Mouse (Mus musculus) heart, adult 18-20 months (tissue): Measurements from ENCODE around the gene Robo1. TPM values are rescaled to one million over a fixed set of nuclear protein-coding genes. Genes with fewer than 3 reads are reported as not detected.
"Not testable (repeated sequence)": the region's sequence is repeated elsewhere in the genome, so short reads cannot be mapped to it uniquely, and the experiment has no call there.

Experiments used
- DNase-seq, 2 experiments: peaks; one replicate each; pipeline ENCODE4 v3.0.0; 2021 to 2022; ENCODE audit warnings: mixed read lengths in 1 of 2
- total RNA-seq, 2 experiments: library from RNA; stranded (reverse); gene quantifications; 2 replicates each; pipeline ENCODE4 v1.2.3; 2021

Gene Robo1
- total RNA-seq, 2 experiments from 2014 or later: 0.79 to 1.6 TPM

DNA sequence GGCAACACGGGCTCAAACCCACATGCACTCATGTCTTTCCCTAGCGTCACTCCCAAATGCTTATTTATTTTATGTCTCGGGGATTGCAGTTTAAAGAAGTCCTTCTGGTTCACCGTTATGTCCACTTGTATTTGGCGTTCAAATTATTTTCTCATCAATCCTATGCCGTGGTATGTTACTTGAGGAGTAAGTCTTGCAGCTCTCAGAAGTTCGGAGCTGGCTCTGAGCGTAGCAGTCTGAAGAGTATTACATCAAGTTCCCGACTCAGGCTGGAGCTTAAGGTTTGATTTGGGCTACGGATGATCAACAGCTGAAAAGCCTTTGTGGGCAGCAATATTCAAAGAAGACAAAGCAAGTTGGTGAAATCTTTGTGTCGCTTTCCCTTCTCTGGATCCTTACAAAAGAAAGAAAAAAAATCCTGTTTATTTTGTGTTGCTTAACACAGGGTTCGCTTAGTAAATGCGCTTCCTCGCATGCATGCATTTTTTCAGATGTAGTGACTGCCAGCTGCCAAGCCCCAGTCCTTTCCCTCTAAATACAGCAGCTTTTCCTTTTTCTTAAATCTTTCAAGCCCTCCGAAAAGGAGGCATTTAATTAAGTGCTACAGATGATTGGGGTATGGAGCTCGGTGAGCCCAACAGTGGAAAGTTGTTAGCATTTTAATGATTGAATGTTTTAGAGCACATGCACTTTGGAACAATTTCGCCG lies 136.5 kb downstream of the Robo1 start:
- DNase-seq: no peak

DNA sequence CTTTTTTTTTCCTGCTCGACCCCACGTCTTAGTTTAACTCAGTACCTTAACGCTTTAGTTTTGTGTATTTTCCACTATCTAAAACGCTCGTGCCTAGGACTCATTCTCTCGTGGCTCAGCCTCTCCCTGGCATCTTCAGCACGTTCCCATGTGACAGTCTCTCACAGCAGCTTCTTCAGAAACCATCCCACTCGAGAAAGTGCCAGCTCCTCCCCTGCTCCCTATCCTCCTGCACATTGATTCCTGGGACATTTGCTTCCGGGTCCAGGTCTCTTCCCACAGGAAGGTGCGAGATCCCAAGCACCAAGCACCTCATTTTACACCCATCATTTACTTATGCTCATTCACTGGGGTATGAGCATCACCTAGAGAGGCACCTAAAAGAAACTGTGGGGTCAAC lies 150.0 kb downstream of the Robo1 start:
- DNase-seq: no peak

DNA sequence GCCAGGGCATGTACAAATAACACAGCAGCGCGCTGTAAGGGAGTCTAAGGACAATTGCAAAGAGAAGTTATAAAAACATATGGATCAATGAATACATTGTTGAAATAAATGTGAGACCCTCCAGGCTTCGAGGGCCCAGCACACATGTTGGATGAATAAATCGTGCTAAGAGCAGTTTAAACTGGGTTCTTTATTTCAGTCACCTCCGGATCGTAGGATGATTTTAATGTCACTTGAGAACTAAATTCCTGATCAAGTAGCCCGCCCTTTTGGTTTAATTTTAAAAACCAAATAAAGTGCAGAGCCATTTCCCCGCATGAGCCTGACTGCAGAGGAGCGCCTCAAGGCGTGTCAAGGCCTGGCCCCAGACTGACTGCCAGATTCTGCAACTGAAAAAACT lies 150.5 kb downstream of the Robo1 start:
- DNase-seq: no peak

DNA sequence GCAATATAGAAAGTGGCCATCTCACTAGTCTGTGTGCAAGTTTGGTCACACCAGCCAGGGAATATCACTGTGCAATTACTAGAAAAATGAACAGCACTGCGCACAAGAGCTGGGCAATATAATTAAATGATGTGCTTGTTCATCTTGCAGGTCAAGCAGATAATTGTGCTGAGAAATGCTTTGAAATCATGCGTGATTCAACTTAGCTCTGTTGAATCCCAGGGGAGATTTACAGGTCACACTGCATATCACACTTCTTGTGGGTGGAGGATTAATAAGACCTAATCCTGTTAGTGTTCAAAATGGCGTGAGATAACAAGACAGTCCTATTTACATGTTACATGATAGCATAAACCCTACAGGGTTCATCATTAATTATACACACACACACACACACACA lies 157.6 kb downstream of the Robo1 start:
- DNase-seq: no peak

DNA sequence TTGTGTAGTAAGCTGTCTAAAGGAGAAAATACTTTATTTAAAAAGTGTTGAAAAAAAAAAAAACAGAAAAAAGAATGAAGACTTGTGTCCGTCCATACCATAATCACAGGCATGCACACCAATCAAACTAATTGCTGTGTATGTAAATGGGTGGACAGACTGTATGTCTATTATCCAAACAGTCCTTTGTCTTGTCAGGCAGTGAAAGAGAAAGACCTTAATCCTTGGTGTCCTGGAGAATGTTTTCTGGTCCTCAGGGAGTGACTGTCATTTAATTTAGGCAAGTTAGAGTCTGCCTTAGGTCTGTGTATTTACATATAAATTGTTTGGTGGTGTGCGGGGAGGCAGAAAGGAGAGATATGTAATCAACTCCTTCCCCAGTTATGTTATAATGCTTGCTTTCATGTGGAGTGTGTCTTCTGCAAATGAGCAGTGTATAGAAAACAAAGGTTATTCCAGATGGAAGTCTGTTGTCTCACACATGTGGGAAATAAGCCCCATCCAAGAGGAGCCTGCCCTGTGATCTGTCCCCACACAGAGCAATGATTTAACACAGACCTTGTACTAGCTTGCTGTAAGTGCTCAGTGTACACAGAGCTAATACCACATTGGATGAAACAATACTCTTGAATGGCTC lies 162.0 kb downstream of the Robo1 start:
- no peak for DNase-seq

DNA sequence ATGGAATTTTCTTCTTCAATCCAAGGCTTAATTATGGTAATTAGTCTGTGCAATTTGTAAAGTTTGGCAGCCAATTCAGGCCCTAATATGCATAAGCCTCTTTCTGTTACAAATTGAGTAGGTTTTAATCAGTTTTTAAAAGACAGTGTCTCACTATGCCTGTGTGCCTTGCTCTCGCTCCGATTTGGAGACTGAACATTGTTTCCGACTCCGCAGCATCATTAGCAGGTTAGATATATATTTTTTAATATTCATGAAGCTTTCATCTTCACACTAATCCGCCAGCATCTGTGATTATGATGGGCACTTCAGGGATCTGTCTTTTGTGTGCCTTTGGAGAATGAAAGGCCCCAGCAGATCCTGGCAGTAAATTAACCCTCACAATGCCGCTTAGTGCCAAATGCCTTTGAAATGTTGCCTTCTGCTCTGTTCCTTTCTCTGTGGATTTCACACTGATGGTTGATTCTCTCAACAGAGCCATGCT lies 202.7 kb downstream of the Robo1 start:
- no peak for DNase-seq

DNA sequence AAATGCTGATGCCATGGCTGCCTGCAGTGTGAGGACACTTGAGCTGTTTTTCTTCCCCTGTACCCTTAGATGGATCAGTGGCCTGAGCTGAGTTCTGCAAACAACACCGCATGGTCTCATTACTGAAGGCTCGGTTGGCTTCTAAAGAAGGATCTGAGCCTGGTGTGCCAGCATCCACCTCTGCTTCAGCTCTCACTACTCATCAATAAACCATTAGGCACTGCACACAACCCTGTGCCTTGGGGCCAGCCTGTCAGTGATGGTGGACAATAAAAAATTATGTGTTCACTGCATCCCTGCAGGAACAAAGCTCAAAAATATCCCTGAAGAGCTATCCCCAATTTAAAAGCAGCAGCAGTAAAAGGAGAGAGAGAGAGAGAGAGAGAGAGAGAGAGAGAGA lies 223.2 kb downstream of the Robo1 start:
- DNase-seq: no peak

DNA sequence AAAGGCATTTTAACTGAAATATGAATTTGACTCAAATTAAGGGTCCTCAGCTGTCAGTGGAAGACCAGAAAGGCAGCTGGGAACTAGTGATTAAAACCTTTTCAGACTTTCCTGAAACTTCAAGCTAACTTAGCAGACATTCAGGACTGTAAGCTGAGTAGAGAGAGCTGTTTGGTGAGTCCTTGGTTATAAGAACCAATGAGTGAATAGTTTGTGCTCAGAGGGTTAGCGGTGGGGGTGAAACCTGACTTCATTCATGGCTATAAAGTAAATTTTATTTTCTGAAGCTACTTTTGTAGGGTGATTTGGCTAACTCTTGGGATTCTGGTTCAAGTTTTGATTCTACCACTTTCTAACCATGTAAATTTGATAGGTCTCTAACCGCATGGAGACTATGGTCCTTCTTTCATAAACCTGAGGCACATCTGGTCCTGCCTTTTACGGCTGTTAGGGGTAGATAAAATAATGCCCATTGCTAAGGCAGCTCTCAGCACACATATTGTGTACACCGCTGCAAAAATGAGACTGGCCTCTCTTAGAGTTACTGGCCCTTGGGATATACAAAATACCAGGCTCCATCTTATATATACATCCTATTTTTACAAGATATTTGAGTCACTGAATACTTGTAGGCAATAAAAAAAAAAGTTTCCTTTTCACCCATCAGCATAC lies 225.9 kb downstream of the Robo1 start:
- DNase-seq: no peak

DNA sequence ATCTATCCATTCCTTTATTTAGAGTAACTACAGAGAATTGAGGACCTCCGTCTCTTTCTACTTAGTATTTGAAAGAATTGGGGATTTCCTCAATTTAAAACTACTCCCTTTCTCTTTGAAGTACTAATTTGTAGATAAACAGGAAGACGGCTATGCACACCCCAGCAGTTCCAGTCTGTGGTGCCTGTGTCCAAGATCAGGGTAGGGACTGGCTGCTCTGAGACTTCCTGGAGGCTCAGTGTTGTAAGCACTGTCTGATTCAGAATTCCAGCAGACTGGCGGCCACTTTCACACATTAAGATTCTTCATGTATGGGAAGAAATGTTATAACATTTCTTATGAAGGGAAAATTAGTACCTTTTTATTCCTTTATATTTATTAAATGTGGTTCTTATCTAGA lies 230.1 kb downstream of the Robo1 start:
- no peak for DNase-seq

DNA sequence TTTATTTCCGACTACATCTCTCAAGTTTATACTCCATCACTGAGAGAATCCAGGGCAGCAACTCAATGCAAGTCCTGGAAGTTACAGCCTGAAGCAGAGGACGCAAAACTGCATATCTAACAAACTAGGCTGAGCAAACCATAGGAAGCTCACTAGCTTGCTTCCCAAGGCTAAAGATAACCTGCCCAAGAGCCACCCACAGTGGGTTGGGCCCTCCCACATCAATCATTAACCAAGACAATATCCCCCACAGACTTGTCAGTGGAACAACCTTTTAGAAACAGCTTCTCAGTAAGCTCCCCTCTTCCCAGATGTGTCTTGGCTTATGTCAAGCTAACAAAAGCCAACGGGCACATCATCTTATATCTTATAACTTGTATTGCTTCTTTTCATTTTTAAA lies 235.8 kb downstream of the Robo1 start:
- no peak for DNase-seq

DNA sequence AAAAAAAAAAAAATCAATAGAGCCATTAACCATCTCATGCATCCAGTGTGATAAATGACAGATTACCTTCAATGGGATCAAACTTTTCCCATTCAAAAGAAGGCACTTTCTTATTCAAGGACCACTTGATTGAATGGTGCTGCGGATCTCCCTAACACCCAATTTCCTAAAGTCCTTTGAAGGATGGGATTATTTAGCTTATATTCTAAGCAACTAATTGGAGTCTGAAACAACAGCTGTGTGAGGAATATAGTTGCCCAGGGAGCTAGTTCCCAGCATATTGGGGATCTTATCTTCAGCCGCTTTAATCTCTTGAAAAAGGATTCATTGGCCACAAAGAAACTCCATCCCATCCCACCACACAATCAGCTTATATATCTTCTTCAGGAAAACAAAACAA lies 236.8 kb downstream of the Robo1 start:
- no peak for DNase-seq

DNA sequence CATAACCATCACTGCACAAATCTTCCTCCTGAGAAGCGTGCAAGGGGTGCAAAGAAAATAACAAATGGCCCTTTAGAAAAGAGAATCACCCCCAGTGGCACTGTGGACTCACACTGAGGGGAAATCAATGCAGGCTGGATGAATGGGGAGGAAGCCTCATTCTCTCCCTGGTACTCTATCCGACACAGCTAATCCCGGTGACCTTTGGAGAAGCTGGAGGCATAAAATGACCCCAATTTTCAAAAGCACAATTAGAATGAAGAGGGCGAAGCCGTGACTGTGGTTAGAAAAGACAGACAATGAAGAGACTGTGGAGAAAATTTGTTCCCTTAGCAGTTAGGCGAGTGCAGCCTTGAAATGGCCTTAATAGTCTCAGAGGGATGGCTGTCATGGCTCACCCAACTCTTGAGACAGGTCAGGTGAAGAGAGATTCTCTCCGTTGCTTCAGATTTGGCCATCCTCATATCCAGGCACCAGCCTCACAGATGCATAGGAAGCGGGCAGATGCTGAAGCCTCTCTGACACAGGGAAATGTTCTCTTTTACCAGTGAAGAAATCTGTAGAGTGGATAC lies 243.7 kb downstream of the Robo1 start:
- no peak for DNase-seq

DNA sequence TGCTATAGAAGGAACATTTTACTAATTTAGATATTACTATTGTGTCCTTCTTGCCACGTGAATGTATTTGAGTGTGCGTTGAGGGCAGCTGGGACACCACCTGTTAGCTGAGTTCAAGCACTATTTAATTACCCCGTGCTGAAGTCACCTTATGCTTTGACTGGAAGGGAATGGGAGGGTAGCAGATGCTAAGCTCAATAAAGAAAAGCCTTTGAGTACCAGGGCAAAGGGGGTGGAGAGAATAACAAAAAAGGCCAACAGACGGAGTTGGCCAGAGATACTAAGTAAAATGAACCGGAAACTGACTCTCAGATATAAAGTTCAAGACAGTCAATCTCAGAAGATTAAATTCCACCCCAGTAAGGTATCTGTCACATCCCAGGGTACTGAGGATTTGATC lies 245.6 kb downstream of the Robo1 start:
- no peak for DNase-seq

DNA sequence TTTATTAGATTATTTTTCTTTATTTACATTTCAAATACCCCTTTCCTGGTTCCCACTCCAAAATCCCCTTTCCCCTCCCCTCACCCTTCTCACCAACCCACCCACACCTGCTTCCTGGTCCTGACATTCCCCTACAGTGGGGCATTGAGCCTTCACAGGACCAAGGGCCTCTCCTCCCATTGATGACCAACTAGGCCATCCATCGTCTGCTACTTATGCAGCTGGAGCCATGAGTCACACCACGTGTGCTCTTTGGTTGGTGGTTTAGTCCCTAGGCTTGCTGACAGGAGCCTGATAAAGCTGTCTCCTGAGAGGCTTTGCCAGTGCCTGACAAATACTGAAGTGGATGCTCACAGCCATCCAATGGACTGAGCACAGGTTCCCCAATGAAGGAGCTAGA lies 254.0 kb downstream of the Robo1 start:
- DNase-seq: not testable (repeated sequence)

DNA sequence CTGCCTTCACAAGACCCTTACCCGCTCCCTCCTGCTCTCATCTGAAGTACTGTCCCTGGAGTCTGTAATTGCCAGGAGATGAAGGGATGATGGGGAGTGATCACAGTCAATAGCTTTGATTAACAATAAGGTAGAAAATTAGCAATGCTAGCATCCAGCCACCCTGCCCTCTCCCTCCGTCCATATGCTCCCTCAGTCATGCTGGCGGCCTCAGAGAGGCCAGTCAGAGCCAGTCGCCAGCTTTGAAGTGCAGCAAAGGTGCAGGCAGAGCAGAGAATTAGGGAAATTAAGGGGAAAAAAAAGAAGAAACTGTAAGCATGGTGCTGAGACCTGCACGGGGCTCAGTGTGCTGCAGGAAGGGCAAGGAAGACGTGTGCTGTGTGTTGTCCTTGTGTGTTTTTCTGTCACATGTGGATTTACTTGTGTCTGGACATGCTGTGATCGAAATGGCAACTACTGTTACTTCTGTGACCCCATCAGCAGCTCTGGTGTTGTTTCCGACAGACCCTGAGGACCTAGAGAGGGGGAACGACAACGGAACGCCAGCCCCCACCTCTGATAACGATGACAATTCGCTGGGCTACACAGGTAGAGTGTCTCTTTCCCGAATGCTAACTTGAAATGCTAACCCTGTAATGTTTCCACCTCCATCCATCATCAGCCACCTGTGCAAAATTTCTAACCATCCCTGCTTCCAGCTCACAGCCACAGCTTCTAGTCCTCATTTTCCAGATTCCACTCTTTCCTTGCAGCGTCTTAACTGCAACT lies 255.3 kb downstream of the Robo1 start:
- no peak for DNase-seq

DNA sequence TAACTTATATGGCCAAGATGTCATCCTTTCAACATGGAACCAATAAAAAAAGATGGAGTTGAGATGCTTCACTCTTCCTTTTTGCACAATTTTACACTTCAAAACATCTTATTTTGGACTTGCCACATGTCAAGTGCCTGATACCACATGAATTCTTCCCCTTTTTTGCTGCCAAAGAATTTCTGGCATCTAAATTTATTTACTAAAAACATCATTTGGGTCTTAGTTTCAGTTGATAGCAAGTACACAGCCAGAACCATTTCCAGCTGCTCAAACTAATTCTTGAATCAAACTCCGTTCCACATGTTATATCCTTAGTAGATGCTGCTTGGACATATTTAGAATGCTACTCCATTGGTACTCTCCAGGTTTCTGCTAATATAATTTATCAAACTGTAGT lies 267.1 kb downstream of the Robo1 start:
- DNase-seq: no peak

DNA sequence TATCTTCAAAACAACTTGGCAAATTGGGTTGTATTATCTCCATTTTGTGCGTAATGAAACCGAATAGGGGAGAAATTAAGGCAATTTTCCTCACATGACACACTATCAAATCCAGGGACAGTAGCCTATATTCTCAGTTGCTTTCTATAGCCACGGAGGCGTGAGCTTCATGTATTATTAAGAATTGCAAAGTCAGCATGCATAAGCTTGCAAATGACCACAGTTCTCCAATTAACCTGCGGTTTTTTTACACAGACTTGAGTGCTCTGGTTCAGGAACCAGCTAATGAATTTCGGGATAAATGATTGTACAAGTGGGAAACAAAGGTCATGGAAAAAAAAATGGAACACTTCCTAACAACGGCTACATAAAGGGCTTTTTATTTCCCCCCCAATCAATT lies 268.9 kb downstream of the Robo1 start:
- no peak for DNase-seq

DNA sequence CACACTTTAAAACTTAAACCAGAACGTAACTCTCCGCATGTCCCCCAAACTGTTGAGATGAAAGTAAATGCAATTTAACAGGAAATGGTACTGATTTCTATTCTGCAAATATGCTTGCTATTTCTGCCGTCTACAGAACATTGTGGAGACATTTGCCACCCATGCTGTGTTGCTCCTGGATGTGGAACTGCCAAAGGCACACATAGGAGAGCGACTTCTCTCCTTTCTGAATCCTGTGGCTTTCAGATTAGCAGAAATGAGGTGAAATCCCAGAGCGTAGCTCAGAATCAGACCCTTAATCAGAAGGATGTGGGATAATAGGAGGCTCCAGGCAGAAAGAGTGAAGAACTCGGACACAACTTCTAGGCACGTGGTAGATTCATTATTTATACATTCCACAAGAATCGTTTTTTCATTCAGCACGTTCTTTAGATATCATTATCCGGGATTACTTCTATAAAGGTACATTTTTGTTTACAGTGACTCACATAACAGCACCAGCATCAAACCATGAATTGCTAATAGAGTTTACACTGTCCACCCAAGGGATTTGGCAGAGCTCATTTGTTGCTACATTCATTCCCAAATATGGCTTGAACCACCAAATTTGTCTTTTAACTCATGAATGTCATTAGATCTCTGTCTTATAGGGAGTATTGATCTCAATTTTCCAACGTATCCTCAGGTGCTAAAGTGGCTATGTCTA lies 276.5 kb downstream of the Robo1 start:
- DNase-seq: no peak

DNA sequence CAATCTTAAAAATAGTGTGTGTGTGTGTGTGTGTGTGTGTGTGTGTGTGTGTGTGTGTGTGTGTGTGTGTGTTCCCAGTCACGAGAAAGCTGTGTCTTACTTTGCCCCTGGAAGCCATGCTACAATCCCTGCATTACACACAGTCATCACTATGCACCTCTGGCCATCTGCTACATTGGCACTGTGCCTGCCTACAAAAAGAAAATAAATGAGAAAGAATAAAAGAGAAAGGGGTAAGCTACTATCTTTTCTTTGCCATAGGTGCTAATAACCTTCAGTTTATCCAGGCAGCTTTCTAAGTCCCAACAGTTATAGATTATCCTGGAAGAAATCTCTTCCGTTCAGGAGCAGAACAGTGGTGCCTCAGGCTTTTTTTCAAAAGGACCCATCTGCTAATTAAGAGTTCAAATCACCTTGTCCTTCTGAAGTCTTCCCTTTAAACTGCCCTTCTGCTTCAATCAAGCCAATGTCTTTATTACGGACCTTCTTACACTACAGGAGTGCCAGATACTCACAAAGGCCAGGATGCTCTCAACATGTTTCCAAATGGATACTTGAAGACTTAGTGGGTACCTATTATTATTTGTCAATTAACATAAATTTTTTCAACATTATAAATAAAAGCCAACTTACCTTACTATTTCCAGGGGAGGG lies 277.2 kb downstream of the Robo1 start:
- no peak for DNase-seq

DNA sequence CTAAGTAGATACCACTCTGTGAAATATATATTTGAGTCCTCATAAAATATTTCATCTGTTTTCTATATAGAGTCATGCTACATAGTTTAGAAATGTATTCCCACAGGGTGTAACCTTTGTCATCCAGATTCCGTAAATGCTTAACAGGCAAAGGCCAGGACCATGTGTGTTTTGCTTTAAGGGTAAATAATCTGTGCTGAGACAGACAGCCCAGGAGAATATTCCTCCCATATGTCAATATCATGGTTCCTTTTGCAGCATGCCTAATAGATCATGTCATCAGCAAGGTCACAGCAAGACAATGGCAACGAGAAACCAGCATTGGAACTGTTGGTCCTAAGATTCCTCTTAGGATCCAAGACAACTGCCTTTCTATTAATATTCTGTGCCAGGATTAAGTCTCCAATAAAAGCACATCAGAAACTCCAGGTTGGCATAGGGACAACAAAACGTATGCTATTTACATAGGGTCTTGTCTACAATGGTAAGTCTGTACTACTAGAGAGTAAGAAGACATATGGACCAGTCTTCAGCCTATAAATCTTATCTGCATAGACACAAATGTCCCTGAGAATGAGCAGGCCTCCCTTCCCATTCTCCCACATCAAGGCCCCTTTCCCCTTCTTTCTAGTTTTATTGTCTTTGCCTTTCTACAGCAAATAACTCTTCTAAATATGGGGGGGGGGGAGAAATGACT lies 279.4 kb downstream of the Robo1 start:
- DNase-seq: no peak
